In genomic region chrX:163957381-163957780, GRCm38 (mm10) we compare ENCODE assay signal across 8 mouse cellular contexts. TPM values are rescaled to one million over a fixed set of nuclear protein-coding genes. Genes with fewer than 3 reads are reported as not detected.
DNase-seq lines count a peak whose midpoint lies in the region; ATAC-seq lines count a peak whose summit lies in the region.

No protein-coding gene starts in this region.

- H3K9me3 ChIP-seq in megakaryocyte, embryonic 14.5 days, result peaks cover 7% of the 10 kb centered on the region
- H3K9me3 ChIP-seq in limb, embryonic 12.5 days, result no peaks in the 10 kb centered on the region
- H3K9me3 ChIP-seq in stomach, embryonic 14.5 days (ENCODE audit: control insufficient read depth, low read depth, low read length), result no peaks in the 10 kb centered on the region

- H3K27ac ChIP-seq in limb, embryonic 12.5 days, result peak overlapping the region; percentile 98
- peak overlapping the region; percentile 97 for H3K27ac ChIP-seq in stomach, embryonic 14.5 days (ENCODE audit: low read length)

- H3K36me3 ChIP-seq in megakaryocyte, embryonic 14.5 days (replicated peaks; ENCODE audit: low read length), result peaks cover 54% of the 10 kb centered on the region
- peaks cover 29% of the 10 kb centered on the region for H3K36me3 ChIP-seq in limb, embryonic 12.5 days
- peaks cover 12% of the 10 kb centered on the region; the same call in 1 of the 2 replicates for H3K36me3 ChIP-seq in stomach, embryonic 14.5 days (ENCODE audit: control insufficient read depth, insufficient read depth, low read length)

- ATAC-seq in megakaryocyte, adult 5-6 weeks (ENCODE audit: poor library complexity, severe bottlenecking), result no peak
- peak; percentile 17 for ATAC-seq in erythroid progenitor cell, adult 5-6 weeks (replicated peaks; ENCODE audit: low FRiP score, poor library complexity, severe bottlenecking)
- no peak for ATAC-seq in limb, embryonic 12.5 days (ENCODE audit: insufficient number of reproducible peaks, insufficient read depth, low FRiP score, low TSS enrichment, low read depth)
- ATAC-seq in stomach, embryonic 14.5 days (ENCODE audit: insufficient number of reproducible peaks, insufficient read depth, low FRiP score, low read depth), result no peak

- H3K27me3 ChIP-seq in megakaryocyte, embryonic 14.5 days (replicated peaks), result peaks cover 6% of the 10 kb centered on the region
- H3K27me3 ChIP-seq in limb, embryonic 12.5 days, result peaks cover 21% of the 10 kb centered on the region
- no peaks in the 10 kb centered on the region for H3K27me3 ChIP-seq in stomach, embryonic 14.5 days (ENCODE audit: control insufficient read depth, insufficient read depth, low read length)

- WGBS in limb, embryonic 12.5 days, result 36% methylated on average over 12 of the region's 12 CpGs
- WGBS in stomach, embryonic 14.5 days, result 38% methylated on average over 12 of the region's 12 CpGs

- H3K4me1 ChIP-seq in megakaryocyte, embryonic 14.5 days, result peaks cover 43% of the 10 kb centered on the region
- no peaks in the 10 kb centered on the region for H3K4me1 ChIP-seq in limb, embryonic 12.5 days (replicated peaks)
- no peaks in the 10 kb centered on the region for H3K4me1 ChIP-seq in stomach, embryonic 14.5 days (ENCODE audit: control insufficient read depth, insufficient read depth, low read length)

- peak overlapping the region; percentile 66 for H3K9ac ChIP-seq in limb, embryonic 12.5 days (replicated peaks)
- peak overlapping the region; percentile 76; the same call in 1 of the 2 replicates for H3K9ac ChIP-seq in stomach, embryonic 14.5 days (replicated peaks; ENCODE audit: low read depth, low read length)

- H3K4me3 ChIP-seq in megakaryocyte, embryonic 14.5 days (replicated peaks), result peak overlapping the region; percentile 95
- peak overlapping the region; percentile 56 for H3K4me3 ChIP-seq in limb, embryonic 12.5 days (replicated peaks)
- peak overlapping the region; percentile 52 for H3K4me3 ChIP-seq in stomach, embryonic 14.5 days (ENCODE audit: low read depth, low read length)

- no peak for DNase-seq in urinary bladder, postnatal 36 days (ENCODE audit: low spot score in 2 of 2)
- DNase-seq in cerebellum, postnatal 10 days, result no peak
- no peak for DNase-seq in cerebellum, adult 9-11 months

- H3K4me2 ChIP-seq in limb, embryonic 12.5 days, result peak overlapping the region; percentile 59
- peak overlapping the region; percentile 49 for H3K4me2 ChIP-seq in stomach, embryonic 14.5 days (replicated peaks; ENCODE audit: low read depth, low read length)

RNA-seq across cellular contexts. Expression of gene Zrsr2, which starts 1.1 kb away (rescaled TPM):
- 8.8 and 38.4 TPM in 2 replicates for polyA plus RNA-seq in megakaryocyte, embryonic 14.5 days (2012; ENCODE audit: insufficient read depth, low replicate concordance)
- 25.4 and 30.4 TPM in 2 replicates for total RNA-seq in megakaryocyte, adult 5-6 weeks (2015)
- 22.5 and 37.1 TPM in 2 replicates for total RNA-seq in megakaryocyte, adult 5-6 weeks (2017)
- 26.4 and 50.5 TPM in 2 replicates for total RNA-seq in erythroid progenitor cell, adult 5-6 weeks (2015; ENCODE audit: low replicate concordance)
- total RNA-seq in erythroid progenitor cell, adult 5-6 weeks (2017; ENCODE audit: low replicate concordance), result 40.2 and 51.1 TPM in 2 replicates
- polyA plus RNA-seq in limb, embryonic 12.5 days (2016; fragmentation: Nextera tagmentation; extraction: Ambion mirVana), result 85.8 and 94.1 TPM in 2 replicates
- 52.2 and 63.5 TPM in 2 replicates for polyA plus RNA-seq in stomach, embryonic 14.5 days (2014; fragmentation: Nextera tagmentation; extraction: Ambion mirVana)

RNA-seq across cellular contexts. Expression of gene Ap1s2, which starts 48.6 kb away (rescaled TPM):
- polyA plus RNA-seq in megakaryocyte, embryonic 14.5 days (2012; ENCODE audit: insufficient read depth, low replicate concordance), result 2.6 TPM in 1 of 2 replicates, not detected in the other
- total RNA-seq in megakaryocyte, adult 5-6 weeks (2015), result 353 and 406 TPM in 2 replicates
- total RNA-seq in megakaryocyte, adult 5-6 weeks (2017), result 207 and 221 TPM in 2 replicates
- 17.3 and 26.0 TPM in 2 replicates for total RNA-seq in erythroid progenitor cell, adult 5-6 weeks (2015; ENCODE audit: low replicate concordance)
- total RNA-seq in erythroid progenitor cell, adult 5-6 weeks (2017; ENCODE audit: low replicate concordance), result 8.5 and 14.2 TPM in 2 replicates
- polyA plus RNA-seq in limb, embryonic 12.5 days (2016; fragmentation: Nextera tagmentation; extraction: Ambion mirVana), result 21.7 and 22.5 TPM in 2 replicates
- polyA plus RNA-seq in stomach, embryonic 14.5 days (2014; fragmentation: Nextera tagmentation; extraction: Ambion mirVana), result 21.3 and 23.6 TPM in 2 replicates
